Mouse (Mus musculus): ENCODE results near the gene Tnfsfm13.
"Not testable (repeated sequence)": the region's sequence is repeated elsewhere in the genome, so short reads cannot be mapped to it uniquely, and the experiment has no call there.

The Tnfsfm13 gene

DNA sequence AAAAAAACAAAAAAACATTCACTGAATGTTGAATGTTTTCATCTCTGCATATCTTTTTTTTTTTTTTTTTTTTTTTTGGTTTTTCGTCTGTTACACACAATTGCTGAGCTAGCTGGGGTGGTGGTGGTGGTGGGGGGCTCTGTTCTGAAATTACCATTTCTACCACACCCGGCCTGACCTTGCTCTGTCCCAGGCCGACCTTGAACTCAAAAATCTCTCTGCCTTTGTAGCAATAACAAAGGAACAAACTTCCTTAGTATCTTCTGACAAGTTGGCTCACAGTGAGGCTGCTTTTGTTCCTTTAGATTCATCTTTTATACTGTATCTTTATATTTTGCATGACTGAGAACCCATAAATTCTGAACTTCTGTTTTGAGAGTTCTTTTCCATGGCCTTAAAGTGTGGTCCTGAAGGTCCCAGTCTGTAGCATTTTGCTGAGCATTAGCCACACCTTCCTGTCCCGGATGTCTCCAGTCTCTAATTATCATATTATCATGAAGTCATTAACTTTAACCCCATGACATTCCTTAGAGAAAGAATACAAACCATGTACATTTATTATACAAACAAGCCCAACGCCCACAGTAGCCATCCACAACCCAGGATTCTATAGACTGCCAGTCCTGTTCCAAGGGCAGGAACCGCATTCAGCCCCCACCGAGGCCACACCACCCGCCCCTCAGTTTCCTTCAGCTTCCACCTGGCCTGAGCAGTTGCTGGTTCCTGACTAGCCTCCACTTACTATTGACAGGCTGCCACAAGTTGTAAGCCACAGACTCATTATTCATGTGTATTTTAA lies 8.1 kb upstream of the Tnfsfm13 start:
- DNase-seq: no peak

DNA sequence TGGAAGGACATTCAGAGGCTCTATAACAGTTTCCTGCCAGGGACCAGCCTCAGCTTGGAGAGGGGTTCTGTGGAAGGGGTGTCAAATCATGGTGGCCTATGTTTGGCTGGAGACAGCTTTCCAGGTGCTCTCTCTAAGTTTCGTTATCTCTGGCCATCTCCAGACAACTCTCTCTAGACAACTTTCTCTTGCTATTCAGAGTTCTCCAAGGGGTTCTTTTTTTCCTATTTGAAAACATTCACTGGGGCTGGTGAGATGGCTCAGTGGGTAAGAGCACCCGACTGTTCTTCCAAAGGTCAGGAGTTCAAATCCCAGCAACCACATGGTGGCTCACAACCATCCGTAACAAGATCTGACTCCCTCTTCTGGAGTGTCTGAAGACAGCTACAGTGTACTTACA lies 7.5 kb upstream of the Tnfsfm13 start:
- not testable (repeated sequence) for DNase-seq

GRCm38 (mm10) chr11:69702886-69703285 lies 7.0 kb upstream of the Tnfsfm13 start:
- DNase-seq: not testable (repeated sequence)

DNA sequence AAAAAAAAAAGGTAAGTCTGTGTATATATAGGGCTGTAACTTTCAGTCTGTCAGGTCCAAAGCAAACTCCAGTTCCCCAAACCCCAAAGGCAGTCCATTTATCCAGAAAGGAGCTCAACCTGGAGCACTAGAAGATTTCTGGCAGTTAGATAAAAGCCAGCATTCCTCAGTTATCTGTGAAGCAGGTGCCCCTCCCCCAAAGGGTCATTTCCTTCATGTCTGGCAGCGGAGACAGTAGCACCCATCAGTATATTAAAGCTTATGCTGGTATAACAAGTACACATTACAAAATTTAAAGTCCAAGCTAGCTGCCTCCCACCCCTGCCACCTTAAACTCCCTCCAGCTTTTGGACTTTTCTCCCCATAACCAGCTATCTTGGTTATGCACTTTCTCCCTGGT lies 3.7 kb upstream of the Tnfsfm13 start:
- no peak for DNase-seq

- no peak for DNase-seq
Measured at GRCm38 (mm10) chr11:69698574-69698973, 2.7 kb upstream of the Tnfsfm13 start.

GRCm38 (mm10) chr11:69697396-69697795 lies 1.5 kb upstream of the Tnfsfm13 start:
- DNase-seq: no peak

- no peak for DNase-seq
Measured at GRCm38 (mm10) chr11:69695046-69695360, 895 bp downstream of the Tnfsfm13 start.

GRCm38 (mm10) chr11:69693421-69693965 lies 2.4 kb downstream of the Tnfsfm13 start:
- DNase-seq: no peak

DNA sequence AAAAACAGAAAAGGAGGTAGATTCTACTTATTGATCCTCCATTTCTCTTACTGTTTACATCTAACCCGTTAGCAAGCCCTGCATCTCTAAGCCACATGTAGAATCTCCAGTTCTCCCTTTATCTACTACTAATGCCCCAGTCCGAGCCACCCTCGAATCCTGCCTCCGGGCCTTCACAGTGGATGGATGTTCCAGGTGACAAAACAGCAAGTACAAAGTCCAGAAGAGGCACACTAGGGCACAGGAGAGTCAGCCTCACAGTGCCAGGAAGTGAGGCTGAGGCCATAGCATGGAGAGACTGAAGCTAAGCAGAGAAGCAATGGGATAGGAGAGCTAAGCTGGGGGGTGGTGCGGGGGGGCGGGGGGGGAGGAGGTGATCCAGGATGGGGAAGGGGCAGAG lies 3.0 kb downstream of the Tnfsfm13 start:
- no peak for DNase-seq

DNA sequence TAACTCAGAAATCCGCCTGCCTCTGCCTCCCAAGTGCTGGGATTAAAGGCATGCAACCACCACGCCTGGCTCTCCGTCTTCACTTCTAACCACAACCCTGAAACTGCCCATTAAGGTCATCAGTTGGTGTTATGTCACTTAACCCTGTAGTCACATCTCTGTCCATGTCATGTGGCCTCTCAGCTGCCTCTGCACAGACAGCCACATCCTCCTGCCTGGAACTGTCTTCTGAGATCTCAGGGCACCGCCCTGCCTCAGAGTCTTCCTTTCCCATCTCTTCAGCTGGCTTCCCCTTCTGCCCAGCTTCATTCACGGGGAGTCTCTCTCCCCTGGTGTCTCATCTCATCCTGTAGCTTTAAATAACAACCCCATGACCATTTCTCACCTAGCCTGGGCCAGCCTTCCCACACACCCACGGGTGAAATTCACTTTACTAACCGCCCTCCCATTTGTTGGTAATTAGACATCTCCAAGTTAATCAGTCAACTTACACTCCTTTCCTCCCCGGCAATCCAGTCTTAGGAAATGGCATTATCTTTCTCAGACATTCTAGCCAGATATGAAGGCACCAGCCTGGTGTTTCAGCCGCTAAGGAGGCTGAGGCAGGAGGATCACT lies 3.6 kb downstream of the Tnfsfm13 start:
- no peak for DNase-seq

DNA sequence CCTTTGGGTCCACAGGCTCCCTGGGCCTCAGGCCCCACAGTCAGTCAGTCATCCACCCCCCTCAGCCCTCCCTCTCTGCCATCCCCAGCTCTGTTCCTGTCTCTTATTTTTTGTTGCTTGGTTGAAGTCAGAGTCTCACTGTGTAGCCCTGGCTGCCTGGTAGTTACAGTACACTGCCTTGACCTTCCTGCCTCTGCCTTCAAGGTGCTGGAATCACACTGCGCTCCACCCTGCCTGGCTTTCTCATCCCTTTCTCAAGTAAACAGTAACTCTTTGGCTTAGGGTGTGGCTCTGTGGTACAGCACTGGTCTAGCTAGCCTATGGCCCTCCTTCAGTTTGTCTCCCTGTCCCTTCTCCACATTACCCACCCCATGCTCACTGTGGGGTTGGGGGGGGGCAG lies 6.0 kb downstream of the Tnfsfm13 start:
- DNase-seq: no peak

DNA sequence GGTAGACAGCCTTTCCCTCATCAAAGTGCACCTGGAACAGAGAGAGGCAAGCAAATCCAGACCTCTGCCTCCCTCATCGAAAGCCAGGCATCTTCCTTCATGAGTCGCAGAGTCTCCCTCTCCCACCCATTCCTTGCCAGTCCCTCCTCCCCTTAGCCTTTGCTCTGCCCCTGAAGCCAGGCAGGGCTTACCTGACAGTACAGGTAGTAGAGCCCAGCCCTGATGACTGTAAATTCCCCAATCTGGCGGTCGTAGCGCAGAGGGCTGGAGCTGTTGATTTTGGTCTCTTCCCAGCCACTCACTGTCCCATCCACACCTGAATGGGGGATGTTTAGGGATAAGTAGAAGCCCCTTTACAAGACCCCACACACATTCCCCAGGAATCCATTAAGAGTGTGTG lies 8.8 kb downstream of the Tnfsfm13 start:
- no peak for DNase-seq

DNA sequence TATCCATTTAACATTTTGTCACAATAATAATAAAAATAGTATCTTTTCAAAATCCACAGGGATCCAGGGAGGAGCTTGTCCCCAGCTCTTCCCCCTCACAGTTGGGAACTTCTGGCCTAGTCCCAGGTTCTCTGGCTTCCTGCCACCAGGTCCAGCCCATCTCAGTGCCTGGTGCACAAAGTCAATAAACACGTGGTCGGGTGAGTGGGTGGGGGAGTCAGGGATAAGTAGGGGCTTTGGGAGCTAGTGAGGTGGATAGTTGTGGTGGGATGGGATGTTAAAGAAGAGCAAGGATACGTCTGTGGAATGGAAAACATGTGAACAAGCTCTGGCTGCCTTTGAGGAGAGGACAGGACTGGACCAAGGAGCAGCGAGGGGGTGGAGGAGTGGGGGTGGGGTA lies 9.5 kb downstream of the Tnfsfm13 start:
- peak; percentile 92 for DNase-seq

DNA sequence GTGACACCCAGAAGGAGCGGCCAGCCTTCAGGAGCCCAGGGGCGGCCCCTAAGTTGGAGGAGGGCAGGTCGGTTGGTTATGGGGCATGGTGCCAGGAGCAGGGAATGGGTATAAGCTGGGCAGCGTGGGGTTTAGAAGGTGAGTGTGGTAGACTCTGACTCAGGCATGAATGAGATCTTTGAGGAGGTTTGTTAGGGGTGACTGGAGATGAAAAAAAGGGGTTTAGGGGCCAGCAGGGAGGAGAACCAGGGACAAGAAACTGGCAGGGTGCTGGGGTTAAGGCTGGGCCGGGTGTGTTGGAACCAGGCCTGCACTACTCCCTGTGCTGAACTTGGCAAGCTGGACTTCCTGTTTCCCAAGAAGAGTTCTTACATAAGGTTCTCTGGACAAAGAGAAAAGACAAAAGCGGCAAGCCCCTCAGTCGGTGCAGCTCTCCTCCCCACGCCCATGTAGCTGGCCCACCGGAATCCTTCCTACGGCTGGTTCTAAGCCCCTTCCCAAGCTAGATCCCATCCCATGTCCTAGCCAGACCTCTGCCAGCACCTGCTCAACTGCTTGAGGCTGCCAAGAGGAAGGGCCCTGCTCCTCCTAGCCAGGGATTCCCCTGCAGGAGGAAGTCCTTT lies 10.3 kb downstream of the Tnfsfm13 start, which contains the start of gene Tnfsf13:
TSS of gene Tnfsf13 (minus strand) at position 259 of the 623 bp plus-strand sequence.
- peak; percentile 86 for DNase-seq

DNA sequence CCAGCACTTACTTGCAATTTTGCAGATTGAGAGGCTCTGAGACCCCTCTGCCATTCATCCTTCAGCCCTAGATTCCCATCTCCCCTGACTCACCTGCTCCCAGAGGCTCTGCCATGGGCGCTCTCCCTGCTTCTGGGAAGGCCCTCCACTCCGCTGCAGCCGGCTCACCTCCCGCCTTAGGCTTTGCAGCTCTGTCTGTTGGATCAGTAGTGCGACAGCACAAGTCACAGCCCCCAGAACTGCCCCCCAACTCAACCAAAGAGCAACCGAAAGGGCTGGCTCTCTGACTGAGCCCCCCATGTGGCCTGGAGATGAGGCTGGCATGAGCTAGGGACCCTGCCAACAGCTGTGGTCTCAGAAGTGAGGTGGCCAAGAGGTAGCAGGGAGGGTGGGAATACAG lies 11.0 kb downstream of the Tnfsfm13 start:
- no peak for DNase-seq

- DNase-seq: peak; percentile 47
Measured at GRCm38 (mm10) chr11:69684128-69684745, 11.7 kb downstream of the Tnfsfm13 start.

DNA sequence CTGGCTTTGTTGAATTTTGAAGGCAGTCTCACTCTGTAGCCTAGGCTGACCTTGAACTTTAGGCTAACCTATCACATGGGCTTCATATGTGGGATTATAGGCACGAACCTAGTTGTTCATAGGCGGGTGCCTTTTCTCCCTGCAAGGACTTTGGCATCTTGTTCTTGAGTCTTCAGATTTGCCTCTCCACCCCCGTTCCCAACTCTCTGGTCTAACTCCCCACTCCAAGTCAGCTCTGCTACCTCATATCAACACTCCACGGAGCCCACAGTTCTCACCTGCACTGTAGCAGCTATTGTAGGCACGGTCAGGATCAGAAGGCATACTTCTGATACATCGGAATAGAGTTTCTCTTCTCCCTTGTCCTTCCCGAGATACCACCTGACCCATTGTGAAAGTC lies 12.3 kb downstream of the Tnfsfm13 start:
- DNase-seq: no peak

DNA sequence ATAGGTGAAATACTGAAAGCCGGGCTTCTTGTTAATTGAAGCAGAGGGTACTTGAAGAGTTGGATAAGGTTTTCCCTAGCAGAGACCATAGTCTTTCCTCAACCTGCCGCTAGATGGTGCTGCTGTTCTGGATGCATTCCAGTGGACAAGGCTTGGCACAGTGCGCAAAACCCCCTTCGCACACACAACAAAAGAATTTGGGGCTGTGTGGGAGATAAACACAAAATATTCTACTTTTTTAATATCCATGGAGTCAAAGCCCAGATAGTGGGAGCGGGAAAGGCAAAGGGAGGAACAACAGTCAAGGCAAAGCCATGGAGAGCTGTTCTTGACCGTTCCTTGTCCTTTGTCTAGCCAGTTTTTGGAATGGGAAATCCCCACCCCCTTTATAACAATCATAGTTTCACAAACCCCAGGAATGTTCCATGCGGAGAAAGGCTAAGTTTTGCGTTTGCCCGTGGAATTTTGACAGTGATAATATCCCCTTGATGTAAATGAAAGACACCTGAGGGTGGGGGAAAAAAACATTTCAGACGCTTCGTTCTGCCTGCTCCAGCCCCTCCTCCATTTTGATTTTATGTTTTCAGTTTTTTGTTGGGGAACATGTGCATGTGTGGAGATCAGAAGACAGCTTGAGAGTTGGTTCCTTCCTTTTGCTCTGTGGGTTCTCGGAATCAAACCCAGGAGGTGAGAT lies 12.9 kb downstream of the Tnfsfm13 start:
- peak; percentile 96 for DNase-seq

- DNase-seq: no peak
Measured at GRCm38 (mm10) chr11:69682209-69682839, 13.6 kb downstream of the Tnfsfm13 start.

DNA sequence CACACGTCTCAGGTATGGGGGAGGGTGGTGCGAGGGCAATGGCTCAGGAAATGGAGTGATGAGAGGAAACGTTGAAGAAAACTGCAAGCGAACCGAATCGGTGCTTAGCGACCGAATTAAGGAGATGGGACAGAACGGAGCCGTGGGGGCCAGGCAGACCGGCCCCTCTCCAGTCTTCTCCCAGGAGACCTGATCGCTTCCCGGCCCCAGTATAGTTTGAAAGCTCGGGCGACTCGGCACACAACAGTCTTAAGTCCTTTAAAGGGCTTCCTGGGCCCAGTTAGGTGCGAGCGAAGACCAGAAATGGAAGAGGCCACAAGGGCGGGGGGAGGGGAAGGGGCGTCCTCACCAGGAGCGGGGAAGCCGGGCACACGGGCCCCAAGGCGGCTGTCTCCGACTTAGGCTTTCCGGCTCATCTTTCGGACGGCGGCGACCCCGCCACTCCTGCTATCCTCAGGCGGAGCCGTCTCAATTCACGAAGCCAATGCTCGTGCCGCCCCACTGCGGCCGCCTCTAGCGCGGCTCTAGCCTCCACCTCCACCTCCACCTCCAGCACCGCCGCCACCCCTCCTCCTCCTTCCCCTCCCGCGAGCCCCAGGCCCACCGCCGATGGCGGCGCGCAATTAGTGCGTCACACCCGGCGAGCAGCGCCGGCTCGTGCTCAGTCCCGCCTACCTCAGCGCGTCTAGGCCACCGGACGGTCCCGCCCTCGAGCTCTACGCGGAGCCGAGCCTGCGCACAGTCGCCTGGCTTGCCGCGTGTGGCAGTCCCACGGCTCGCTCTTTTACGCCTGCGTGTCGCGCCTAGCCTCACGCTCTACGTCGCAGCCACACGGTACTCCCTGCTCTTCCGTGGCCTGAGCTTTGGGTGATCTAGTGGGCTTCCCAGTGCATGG lies 14.3 kb downstream of the Tnfsfm13 start, which contains the start of gene Senp3:
TSS of gene Senp3 (minus strand) at position 771 of the 895 bp plus-strand sequence.
- peak; percentile 97 for DNase-seq

All from lung, postnatal 14 days (tissue).